8 mouse cellular contexts compared by ENCODE assay signal in genomic region chr7:16175542-16175931, GRCm38 (mm10). TPM values are rescaled to one million over a fixed set of nuclear protein-coding genes. Genes with fewer than 3 reads are reported as not detected.
A peak's percentile ranks its signal among the peaks of the same experiment; 100 is the strongest.
DNase-seq lines count a peak whose midpoint lies in the region; ATAC-seq and TF ChIP-seq lines count a peak whose summit lies in the region.

No protein-coding gene starts in this region.

- H3K9me3 ChIP-seq in embryonic facial prominence, embryonic 12.5 days, result no peaks in the 10 kb centered on the region
- H3K9me3 ChIP-seq in limb, embryonic 11.5 days (ENCODE audit: control insufficient read depth, low read length), result no peaks in the 10 kb centered on the region

- H3K79me2 ChIP-seq in liver, adult 2 months (ENCODE audit: control insufficient read depth, insufficient read depth, low read length), result no peaks in the 10 kb centered on the region

- H3K4me3 ChIP-seq in liver, adult 2 months (ENCODE audit: insufficient read depth, low read depth, low read length), result peak overlapping the region; percentile 77
- H3K4me3 ChIP-seq in embryonic facial prominence, embryonic 12.5 days, result peak overlapping the region; percentile 59
- H3K4me3 ChIP-seq in limb, embryonic 11.5 days (ENCODE audit: low read depth, low read length), result peak overlapping the region; percentile 34
- peak overlapping the region; percentile 83 for H3K4me3 ChIP-seq in small intestine, adult 2 months (ENCODE audit: low read depth, low read length)

- no peak for DNase-seq in liver, adult 2 months (ENCODE audit: extremely low read depth, low read depth, low spot score)
- no peak for DNase-seq in liver
- no peak for DNase-seq in limb, embryonic 11.5 days (ENCODE audit: low spot score)
- no peak for DNase-seq in right cerebral cortex, postnatal 25 days
- DNase-seq in left cerebral cortex, postnatal 10 days (ENCODE audit: extremely low spot score in 1 of 2, low spot score in 2 of 2), result no peak
- DNase-seq in right cerebral cortex, adult 2 months (ENCODE audit: low spot score in 2 of 2), result no peak

- no peaks in the 10 kb centered on the region for H3K36me3 ChIP-seq in liver, adult 2 months (ENCODE audit: control insufficient read depth, insufficient read depth, low read length)
- peaks cover 13% of the 10 kb centered on the region for H3K36me3 ChIP-seq in embryonic facial prominence, embryonic 12.5 days
- no peaks in the 10 kb centered on the region for H3K36me3 ChIP-seq in limb, embryonic 11.5 days (ENCODE audit: control insufficient read depth, insufficient read depth, low read length)
- no peaks in the 10 kb centered on the region for H3K36me3 ChIP-seq in small intestine, adult 2 months (ENCODE audit: control insufficient read depth, insufficient read depth, low read length)

- intact Hi-C loops in left cerebral cortex, postnatal 10 days (cut with DNase I), result no loop called here

- no peak overlapping the region for H3K27ac ChIP-seq in liver, adult 2 months (replicated peaks; ENCODE audit: insufficient read depth, low read depth, low read length)
- H3K27ac ChIP-seq in embryonic facial prominence, embryonic 12.5 days, result 0 out of 2 replicates have a peak overlapping the region, but pooled peaks have one; percentile 41
- H3K27ac ChIP-seq in limb, embryonic 11.5 days (replicated peaks; ENCODE audit: low read depth, low read length), result no peak overlapping the region
- H3K27ac ChIP-seq in small intestine, adult 2 months (ENCODE audit: insufficient read depth, low read depth, low read length), result no peak overlapping the region

- H3K27me3 ChIP-seq in liver, adult 2 months (ENCODE audit: control insufficient read depth, insufficient read depth, low read length), result peaks cover 10% of the 10 kb centered on the region
- peaks cover 5% of the 10 kb centered on the region; the same call in 1 of the 2 replicates for H3K27me3 ChIP-seq in embryonic facial prominence, embryonic 12.5 days
- H3K27me3 ChIP-seq in limb, embryonic 11.5 days (ENCODE audit: control insufficient read depth, insufficient read depth, low read length), result peaks cover 18% of the 10 kb centered on the region; the same call in 1 of the 2 replicates
- 0 out of 2 replicates have a peak, but pooled peaks cover 4% of the 10 kb centered on the region for H3K27me3 ChIP-seq in small intestine, adult 2 months (ENCODE audit: control insufficient read depth, insufficient read depth, low read length)

- TF ChIP-seq POLR2A in liver, adult 2 months (IDR thresholded peaks at IDR 0.05; ENCODE audit: extremely low read depth, insufficient read depth, low read length), result no peak
- TF ChIP-seq POLR2A in small intestine, adult 2 months (IDR thresholded peaks at IDR 0.05; ENCODE audit: low read depth, low read length), result no peak

- WGBS in liver, adult 2 months, result 3% methylated on average over 10 of the region's 10 CpGs
- WGBS in embryonic facial prominence, embryonic 12.5 days, result under 1% methylated on average over 10 of the region's 10 CpGs
- 0% methylated on average over 10 of the region's 10 CpGs for WGBS in limb, embryonic 11.5 days
- 2% methylated on average over 10 of the region's 10 CpGs for WGBS in small intestine, adult 2 months

- peak overlapping the region; percentile 85 for H3K9ac ChIP-seq in liver, adult 2 months (ENCODE audit: low read depth, low read length)
- peak overlapping the region; percentile 66 for H3K9ac ChIP-seq in embryonic facial prominence, embryonic 12.5 days
- peak overlapping the region; percentile 9; the same call in 1 of the 2 replicates for H3K9ac ChIP-seq in limb, embryonic 11.5 days (ENCODE audit: low read length)

- peak overlapping the region; percentile 72 for H3K4me2 ChIP-seq in embryonic facial prominence, embryonic 12.5 days (replicated peaks)
- peak overlapping the region; percentile 71 for H3K4me2 ChIP-seq in limb, embryonic 11.5 days (ENCODE audit: low read depth, severe bottlenecking)

- 0 out of 2 replicates have a peak, but pooled peaks have one; percentile 18 for ATAC-seq in embryonic facial prominence, embryonic 12.5 days (ENCODE audit: insufficient number of reproducible peaks, insufficient read depth, low FRiP score, low TSS enrichment)
- ATAC-seq in limb, embryonic 11.5 days (ENCODE audit: insufficient number of reproducible peaks, low FRiP score, low TSS enrichment, low read depth), result no peak

- no peak for TF ChIP-seq CTCF in liver, adult 2 months (IDR thresholded peaks at IDR 0.05; ENCODE audit: low read depth, low read length)
- no peak for TF ChIP-seq CTCF in small intestine, adult 2 months (IDR thresholded peaks at IDR 0.05; ENCODE audit: extremely low read depth, insufficient read length, insufficient replicate concordance, low read depth, low read length)

- no peaks in the 10 kb centered on the region for H3K4me1 ChIP-seq in liver, adult 2 months (ENCODE audit: control insufficient read depth, insufficient read depth, low read length)
- peaks cover 13% of the 10 kb centered on the region for H3K4me1 ChIP-seq in embryonic facial prominence, embryonic 12.5 days
- H3K4me1 ChIP-seq in limb, embryonic 11.5 days (ENCODE audit: control insufficient read depth, insufficient read depth, low read length), result peaks cover 12% of the 10 kb centered on the region
- H3K4me1 ChIP-seq in small intestine, adult 2 months (ENCODE audit: control insufficient read depth, insufficient read depth, insufficient read length, low read length), result peaks cover 2% of the 10 kb centered on the region

RNA-seq across cellular contexts. Expression of gene Meis3, which starts 0.6 kb away (rescaled TPM):
- 0.46 and 0.94 TPM in 2 replicates for total RNA-seq in liver, adult 2 months (2014; rRNA removed)
- polyA plus RNA-seq in liver, adult 2 months (2012; rRNA removed), result 0.87 and 2.0 TPM in 2 replicates
- polyA plus RNA-seq in embryonic facial prominence, embryonic 12.5 days (2016; fragmentation: Nextera tagmentation; extraction: Ambion mirVana), result 48.8 and 58.5 TPM in 2 replicates
- 9.6 TPM in 2 replicates for polyA plus RNA-seq in limb, embryonic 11.5 days (2014; fragmentation: Nextera tagmentation; extraction: Ambion mirVana)
- 20.3 and 21.6 TPM in 2 replicates for polyA plus RNA-seq in small intestine, adult 2 months (2012; rRNA removed)
- total RNA-seq in left cerebral cortex, postnatal 10 days (2021), result 10 to 100 TPM; 42.4 to 46.4 TPM

RNA-seq across cellular contexts. Expression of gene Slc8a2, which starts 45.9 kb away (rescaled TPM):
- total RNA-seq in liver, adult 2 months (2014; rRNA removed), result 0.07 TPM in 1 of 2 replicates, not detected in the other
- polyA plus RNA-seq in liver, adult 2 months (2012; rRNA removed), result 0.06 TPM in 1 of 2 replicates, not detected in the other
- polyA plus RNA-seq in embryonic facial prominence, embryonic 12.5 days (2016; fragmentation: Nextera tagmentation; extraction: Ambion mirVana), result 0.49 and 0.55 TPM in 2 replicates
- polyA plus RNA-seq in limb, embryonic 11.5 days (2014; fragmentation: Nextera tagmentation; extraction: Ambion mirVana), result 0.10 and 0.12 TPM in 2 replicates
- polyA plus RNA-seq in small intestine, adult 2 months (2012; rRNA removed), result 1.5 and 1.9 TPM in 2 replicates
- 100 to 1,000 TPM; 285 to 298 TPM for total RNA-seq in left cerebral cortex, postnatal 10 days (2021)

RNA-seq across cellular contexts. Expression of gene Dhx34, which starts 46.3 kb away (rescaled TPM):
- total RNA-seq in liver, adult 2 months (2014; rRNA removed), result 4.3 and 5.0 TPM in 2 replicates
- polyA plus RNA-seq in liver, adult 2 months (2012; rRNA removed), result 10.5 and 12.5 TPM in 2 replicates
- 16.6 and 18.2 TPM in 2 replicates for polyA plus RNA-seq in embryonic facial prominence, embryonic 12.5 days (2016; fragmentation: Nextera tagmentation; extraction: Ambion mirVana)
- 8.5 and 9.4 TPM in 2 replicates for polyA plus RNA-seq in limb, embryonic 11.5 days (2014; fragmentation: Nextera tagmentation; extraction: Ambion mirVana)
- polyA plus RNA-seq in small intestine, adult 2 months (2012; rRNA removed), result 28.7 and 49.1 TPM in 2 replicates
- 10 to 100 TPM; 10.3 to 10.5 TPM for total RNA-seq in left cerebral cortex, postnatal 10 days (2021)

RNA-seq across cellular contexts. Expression of gene Kptn, which starts 55.8 kb away (rescaled TPM):
- total RNA-seq in liver, adult 2 months (2014; rRNA removed), result 18.0 and 19.9 TPM in 2 replicates
- 23.1 and 25.7 TPM in 2 replicates for polyA plus RNA-seq in liver, adult 2 months (2012; rRNA removed)
- polyA plus RNA-seq in embryonic facial prominence, embryonic 12.5 days (2016; fragmentation: Nextera tagmentation; extraction: Ambion mirVana), result 38.7 and 41.4 TPM in 2 replicates
- polyA plus RNA-seq in limb, embryonic 11.5 days (2014; fragmentation: Nextera tagmentation; extraction: Ambion mirVana), result 22.5 and 23.5 TPM in 2 replicates
- 15.3 and 31.2 TPM in 2 replicates for polyA plus RNA-seq in small intestine, adult 2 months (2012; rRNA removed)
- total RNA-seq in left cerebral cortex, postnatal 10 days (2021), result 10 to 100 TPM; 47.3 to 47.7 TPM

Comparison
In these comparisons a context has a peak if more than half of its experiments do, and no peak if none do; other contexts are left out.
1. H3K9ac ChIP-seq: peak in every context shown above with its lines; median percentile 85 in liver, adult 2 months; 66 in embryonic facial prominence, embryonic 12.5 days; 9 in limb, embryonic 11.5 days.